Mouse (Mus musculus) cerebellum, postnatal 4 days (tissue): ENCODE data around the gene Ltbp2.

Source experiments
- DNase-seq, 2 experiments: peaks; one replicate each; pipeline ENCODE4 v3.0.0; 2022; ENCODE audit warnings: low spot score in 2 of 2, mixed read lengths in 1 of 2

Ltbp2 gene

GRCm38 (mm10) chr12:84805228-84805842, 71.0 kb downstream of the Ltbp2 start:
- DNase-seq = no peak

GRCm38 (mm10) chr12:84802625-84803024, 73.7 kb downstream of the Ltbp2 start:
- DNase-seq = no peak

DNA sequence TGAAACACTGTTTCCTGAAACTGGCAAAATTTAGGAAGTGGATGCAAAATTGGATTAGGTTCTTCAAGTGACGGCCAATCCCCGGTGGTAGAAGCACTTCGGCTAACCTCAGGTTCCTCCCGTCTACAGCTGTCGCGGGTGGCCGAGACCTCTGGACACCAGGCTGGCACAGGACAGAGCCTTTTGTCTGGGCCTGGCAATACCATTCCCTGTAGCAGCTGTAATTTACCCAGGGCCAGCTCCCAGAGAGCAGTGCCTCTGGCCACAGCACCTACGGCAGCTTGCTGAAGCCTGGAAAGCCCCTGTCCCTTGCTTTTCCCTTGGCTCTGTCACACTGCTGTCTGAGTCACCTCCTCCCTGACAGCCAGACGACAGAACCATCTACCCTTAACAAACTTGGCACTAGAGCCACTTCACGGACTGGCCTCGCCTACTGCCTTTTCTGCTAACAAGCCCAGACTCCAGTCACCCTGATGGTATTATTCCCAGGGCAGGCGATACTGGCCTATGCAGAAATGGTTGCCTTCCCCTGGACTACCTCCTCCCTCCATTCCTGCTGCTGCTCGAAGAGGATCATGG, 74.7 kb downstream of the Ltbp2 start:
- DNase-seq = no peak

DNA sequence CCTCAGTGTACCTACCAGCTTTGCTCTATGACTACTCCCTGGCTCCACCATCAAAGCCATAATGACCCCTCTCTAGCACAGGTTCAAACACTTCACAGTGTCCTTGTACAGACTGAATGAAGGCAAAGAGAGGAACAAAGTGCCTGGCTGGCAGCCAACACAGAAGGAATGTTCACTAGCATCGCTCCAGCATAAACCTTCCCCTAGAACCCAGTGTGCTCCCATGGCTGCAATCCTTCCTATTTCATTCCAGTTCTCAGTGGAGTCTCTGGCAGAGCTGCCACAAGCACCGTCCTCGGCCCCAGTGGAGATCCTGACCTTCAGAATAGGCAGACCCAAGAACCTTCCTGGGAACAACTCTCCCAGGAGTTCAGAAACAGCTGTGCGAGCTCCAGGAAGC, 75.9 kb downstream of the Ltbp2 start:
- DNase-seq = no peak

GRCm38 (mm10) chr12:84799086-84799485, 77.2 kb downstream of the Ltbp2 start:
- no peak for DNase-seq

- DNase-seq = no peak
Measured at GRCm38 (mm10) chr12:84794647-84795046, 81.7 kb downstream of the Ltbp2 start.

DNA sequence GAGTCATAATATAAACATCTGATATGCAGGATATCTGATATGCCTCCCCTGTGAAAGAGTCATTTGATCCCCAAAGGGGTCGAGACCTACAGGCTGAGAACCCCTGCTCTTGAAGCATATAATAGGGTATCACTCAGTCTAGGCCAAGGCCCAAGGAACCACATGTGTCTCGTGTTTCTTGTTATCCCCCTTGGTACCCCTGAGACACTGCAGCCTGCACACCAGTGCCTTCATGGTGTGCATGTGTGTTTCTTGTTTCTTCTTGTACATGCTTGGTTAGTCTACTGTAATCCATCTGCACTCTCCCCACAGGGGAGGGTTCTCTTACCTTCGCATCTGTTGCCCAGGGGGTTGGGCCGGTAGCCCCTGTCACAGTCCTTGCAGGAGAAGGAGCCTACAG, 83.7 kb downstream of the Ltbp2 start:
- DNase-seq = no peak

GRCm38 (mm10) chr12:84790853-84791252, 85.5 kb downstream of the Ltbp2 start:
- no peak for DNase-seq

GRCm38 (mm10) chr12:84786091-84786490, 90.2 kb downstream of the Ltbp2 start:
- DNase-seq = no peak

DNA sequence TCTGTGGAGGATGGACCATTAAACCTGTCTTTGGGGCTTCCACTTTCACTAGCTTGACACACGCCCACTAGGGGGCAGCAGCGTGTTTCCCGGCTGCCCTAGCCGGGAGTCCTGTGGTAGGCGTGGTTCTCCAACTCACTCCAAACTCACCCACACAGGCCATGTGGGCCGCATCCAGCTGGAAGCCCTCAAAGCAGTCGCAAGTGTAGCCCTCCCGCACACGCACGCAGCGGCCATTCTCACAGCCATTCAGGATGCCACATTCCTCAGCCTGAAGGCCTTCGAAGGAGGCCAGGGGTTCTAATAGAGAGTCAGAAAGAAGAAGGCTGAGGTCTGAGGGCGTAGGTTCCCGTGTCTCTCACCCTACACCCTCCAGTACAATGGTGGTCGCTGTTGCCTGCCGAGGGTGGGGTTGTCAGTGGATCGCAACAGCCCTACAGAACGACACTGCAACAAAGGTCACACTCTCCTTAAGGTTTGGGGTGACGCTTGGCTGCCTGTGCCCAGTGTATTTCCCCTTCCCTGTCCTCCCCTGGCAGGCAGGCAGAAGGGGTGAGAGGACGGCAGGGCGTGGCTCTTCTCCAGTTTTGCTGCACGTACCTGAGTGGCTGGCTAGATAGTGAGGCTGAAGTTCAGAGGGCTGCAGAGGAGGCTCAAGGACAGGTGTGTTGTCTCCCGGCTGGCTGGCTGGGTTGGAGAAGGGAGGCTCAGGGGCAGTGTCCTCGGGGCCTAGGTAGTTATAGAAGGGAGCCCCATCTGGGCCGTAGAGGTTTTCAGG, 91.5 kb downstream of the Ltbp2 start:
- peak; percentile 77 to 88 for DNase-seq

GRCm38 (mm10) chr12:84776229-84776628, 100.1 kb downstream of the Ltbp2 start:
- DNase-seq = no peak

- DNase-seq = no peak
Measured at GRCm38 (mm10) chr12:84774376-84774775, 102.0 kb downstream of the Ltbp2 start.

DNA sequence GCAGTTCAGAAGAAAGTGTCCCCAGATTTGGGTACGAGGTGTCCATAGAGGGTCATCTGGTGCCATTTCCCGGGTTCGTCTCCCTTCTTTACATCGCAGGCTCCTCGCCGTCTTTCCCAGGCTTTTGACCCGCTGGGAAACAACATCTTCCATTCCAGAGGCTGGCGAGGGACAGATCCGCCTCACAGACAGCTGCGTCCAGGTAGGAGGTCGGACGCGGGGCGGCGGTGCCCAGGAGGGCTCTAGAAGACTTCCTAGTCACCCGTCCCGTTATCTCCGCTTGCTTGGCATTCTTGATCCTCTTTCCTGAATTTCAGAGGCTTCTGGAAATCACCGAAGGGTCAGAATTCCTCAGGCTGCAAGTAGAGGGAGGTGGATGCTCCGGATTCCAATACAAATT, 102.9 kb downstream of the Ltbp2 start:
- no peak for DNase-seq

- peak; percentile 71 to 94 for DNase-seq
Measured at GRCm38 (mm10) chr12:84772726-84773441, 103.4 kb downstream of the Ltbp2 start, which contains the start of the genes Npc2 and Isca2. Gene Npc2 (minus strand): TSS chr12:84773152. Gene Isca2 (plus strand): TSS chr12:84773251.

GRCm38 (mm10) chr12:84771981-84772520, 104.3 kb downstream of the Ltbp2 start:
- no peak for DNase-seq

DNA sequence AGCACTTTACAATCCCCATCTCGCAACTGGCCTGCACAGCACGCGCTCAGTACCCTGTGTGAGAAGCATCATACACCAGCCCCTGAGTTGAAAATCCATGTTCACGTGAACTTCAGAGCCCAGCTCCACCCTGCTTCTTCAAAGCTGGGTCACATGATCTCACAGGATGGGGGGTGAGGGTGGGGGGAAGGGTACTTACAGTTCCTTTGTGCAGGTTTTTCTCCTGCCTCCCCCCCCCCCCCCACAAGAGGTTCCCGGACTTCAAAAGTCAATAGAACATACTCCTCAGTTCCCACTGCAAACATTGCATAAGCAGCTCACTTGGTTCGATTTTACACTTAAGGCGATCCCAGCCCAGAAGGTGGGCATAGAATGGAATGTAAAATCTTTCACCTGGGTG, 106.7 kb downstream of the Ltbp2 start:
- no peak for DNase-seq

GRCm38 (mm10) chr12:84767510-84767909, 108.8 kb downstream of the Ltbp2 start:
- no peak for DNase-seq

DNA sequence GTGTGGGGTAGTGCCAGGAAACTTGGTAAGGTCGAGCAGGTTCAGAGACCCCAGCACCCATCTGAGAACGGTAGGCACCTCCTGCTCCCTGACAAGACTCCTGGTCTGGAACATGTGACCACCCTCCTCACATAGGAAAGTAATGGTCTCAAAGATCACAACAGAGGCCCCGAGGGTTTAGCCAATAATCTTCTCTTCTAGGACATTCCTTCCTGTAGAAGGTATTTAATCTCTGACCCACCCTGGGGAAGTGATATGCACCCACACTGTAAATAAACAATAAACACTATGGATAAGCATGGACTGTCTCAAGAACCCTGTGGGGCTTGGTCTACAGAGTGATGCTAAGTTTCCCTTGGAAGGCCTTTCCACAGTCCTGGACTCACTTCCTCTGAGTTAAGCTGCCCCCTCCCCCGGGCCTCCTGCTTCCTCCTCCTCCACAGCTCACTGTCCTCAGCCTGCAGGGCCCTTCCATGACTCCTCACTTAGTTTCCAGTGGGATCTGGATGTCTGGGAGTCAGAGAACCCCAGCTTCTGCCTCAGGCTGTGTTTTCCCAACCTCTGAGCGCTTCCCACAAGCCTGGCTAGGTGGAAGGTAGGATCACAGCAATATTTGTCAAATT, 110.1 kb downstream of the Ltbp2 start:
- no peak for DNase-seq

- DNase-seq = no peak
Measured at GRCm38 (mm10) chr12:84765506-84765905, 110.8 kb downstream of the Ltbp2 start.

DNA sequence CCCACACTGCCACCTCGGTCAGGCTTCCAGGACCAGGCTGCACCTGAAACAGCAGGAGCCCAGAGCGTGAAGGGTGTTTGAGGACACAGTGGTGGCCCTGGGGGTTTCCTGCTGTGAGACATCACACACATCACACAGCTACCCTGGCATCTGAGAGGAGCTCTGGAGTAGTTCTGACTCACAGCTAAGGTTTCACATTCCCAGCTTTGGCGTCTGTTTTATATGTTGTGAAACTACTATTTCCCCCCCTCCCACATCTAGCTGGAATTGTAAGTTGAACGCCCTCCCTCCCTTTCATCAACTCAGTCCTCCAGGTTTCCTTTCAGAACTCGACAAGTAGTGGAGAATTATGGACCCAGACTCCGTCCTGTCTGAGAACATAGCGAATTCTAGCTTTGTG, 111.6 kb downstream of the Ltbp2 start:
- no peak for DNase-seq

GRCm38 (mm10) chr12:84763577-84764218, 112.6 kb downstream of the Ltbp2 start:
- DNase-seq = no peak
